Mouse (Mus musculus) kidney, embryonic 14.5 days (tissue): ENCODE measurements around the gene Tex45. TPM values are rescaled to one million over a fixed set of nuclear protein-coding genes. Genes with fewer than 3 reads are reported as not detected.

ENCODE experiments used
- ATAC-seq: fragments of 200-750 bp; cut with Nextera tagmentation; 2 replicates; pipeline ENCODE4 v1.8.0; 2017; ENCODE audit warnings: moderate number of reproducible peaks, mild to moderate bottlenecking, moderate TSS enrichment, moderate library complexity; ENCODE audit not compliant: low FRiP score, low TSS enrichment
- H3K27ac ChIP-seq: fragments of 300-500 bp; sonication (generic); 2 replicates; pipeline ENCODE4 v1.5.1; 2014; ENCODE audit warnings: low read depth, mild to moderate bottlenecking, low read length, moderate library complexity, mixed read lengths
- H3K27me3 ChIP-seq: fragments of 300-500 bp; sonication (generic); 2 replicates; pipeline ENCODE4 v1.6.1; 2014; ENCODE audit warnings: mild to moderate bottlenecking, low read length; ENCODE audit not compliant: control insufficient read depth, insufficient read depth
- H3K36me3 ChIP-seq: fragments of 300-500 bp; sonication (generic); 2 replicates; pipeline ENCODE4 v1.6.1; 2014; ENCODE audit warnings: low read length, mixed read lengths; ENCODE audit not compliant: control insufficient read depth, insufficient read depth
- H3K4me1 ChIP-seq: fragments of 300-500 bp; sonication (generic); 2 replicates; pipeline ENCODE4 v1.6.1; 2014; ENCODE audit warnings: low read length, mixed read lengths; ENCODE audit not compliant: control insufficient read depth, insufficient read depth
- H3K4me2 ChIP-seq: fragments of 300-500 bp; sonication (generic); replicated peaks from 2 replicates; pipeline ENCODE4 v1.6.1; 2014; ENCODE audit warnings: low read depth, mild to moderate bottlenecking, low read length
- H3K4me3 ChIP-seq: fragments of 300-500 bp; sonication (generic); 2 replicates; pipeline ENCODE4 v1.5.1; 2014; ENCODE audit warnings: mild to moderate bottlenecking, low read length
- H3K9ac ChIP-seq: fragments of 300-500 bp; sonication (generic); 2 replicates; pipeline ENCODE4 v1.6.1; 2014; ENCODE audit warnings: low read depth, mild to moderate bottlenecking, low read length, moderate library complexity
- H3K9me3 ChIP-seq: fragments of 300-500 bp; sonication (generic); 2 replicates; pipeline ENCODE4 v1.6.1; 2016; ENCODE audit warnings: low read length; ENCODE audit not compliant: control insufficient read depth
- WGBS: fragments of 180-500 bp; shearing (Covaris S2); extraction: QIAGEN DNeasy Blood & Tissue Kit; methylation state at CpG from one replicate; pipeline ENCODE4 v1.1.7; 2014; 5-methylcytosine and 5-hydroxymethylcytosine counted together
- polyA plus RNA-seq: library from polyadenylated mRNA; unstranded; fragments of >200 nt; fragmentation: Nextera tagmentation; extraction: Ambion mirVana; gene quantifications from 2 replicates; pipeline ENCODE4 v1.2.1, GENCODE M21; 2014

Tex45 gene
- polyA plus RNA-seq, 1 experiment from 2014 or later, result not detected

GRCm38 (mm10) chr8:3475715-3476429, 5.2 kb downstream of the Tex45 start:
- Histone ChIP-seq H3K4me3 (peak overlapping the region; percentile 26), H3K27me3 (no peaks in the 10 kb centered on the region), H3K4me2 (peak overlapping the region; percentile 43), H3K27ac (no peak overlapping the region), H3K9ac (no peak overlapping the region), H3K36me3 (no peaks in the 10 kb centered on the region), H3K9me3 (no peaks in the 10 kb centered on the region), H3K4me1 (no peaks in the 10 kb centered on the region)
- ATAC-seq, result no peak
- WGBS, result 29% methylated on average over 37 of the region's 37 CpGs

DNA sequence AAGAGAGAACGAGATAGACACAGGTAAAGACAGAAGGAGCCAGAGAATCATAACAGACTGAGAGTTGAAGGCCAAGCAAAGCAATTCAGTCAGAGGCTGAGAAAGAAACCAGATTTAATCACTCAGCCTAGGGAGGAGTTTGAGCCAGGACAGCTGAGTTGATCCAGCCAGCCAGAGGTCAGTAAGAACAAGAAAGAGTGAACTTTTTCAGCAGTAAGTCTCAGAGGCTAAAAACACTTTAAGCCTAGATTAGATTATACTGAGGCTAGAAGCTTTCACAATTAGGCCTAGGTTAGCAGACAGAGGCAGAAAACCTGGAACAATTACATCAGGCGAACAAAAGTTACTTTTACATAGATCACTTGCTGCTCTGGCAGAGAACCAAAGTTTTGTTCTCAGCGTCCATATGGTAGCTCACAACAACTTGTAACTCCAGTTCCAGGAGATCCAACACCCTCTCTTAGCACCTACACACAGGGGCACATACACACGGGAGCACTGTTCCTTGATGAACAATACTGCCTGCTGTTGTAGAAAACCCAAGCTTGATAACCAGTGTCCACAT, 9.6 kb downstream of the Tex45 start:
- H3K9me3 ChIP-seq, result no peaks in the 10 kb centered on the region
- no peak for ATAC-seq
- no peak overlapping the region for H3K9ac ChIP-seq
- no peaks in the 10 kb centered on the region for H3K4me1 ChIP-seq
- no peak overlapping the region for H3K27ac ChIP-seq
- no peaks in the 10 kb centered on the region for H3K27me3 ChIP-seq
- no peaks in the 10 kb centered on the region for H3K36me3 ChIP-seq
- WGBS, result 50% methylated on average over 4 of the region's 4 CpGs
- H3K4me2 ChIP-seq, result no peak overlapping the region
- no peak overlapping the region for H3K4me3 ChIP-seq

GRCm38 (mm10) chr8:3481605-3482004, 10.9 kb downstream of the Tex45 start:
- no peak overlapping the region for H3K27ac ChIP-seq
- 72% methylated on average over 5 of the region's 5 CpGs for WGBS
- no peaks in the 10 kb centered on the region for H3K4me1 ChIP-seq
- no peaks in the 10 kb centered on the region for H3K36me3 ChIP-seq
- H3K9me3 ChIP-seq, result no peaks in the 10 kb centered on the region
- no peak overlapping the region for H3K9ac ChIP-seq
- no peak overlapping the region for H3K4me3 ChIP-seq
- no peaks in the 10 kb centered on the region for H3K27me3 ChIP-seq
- no peak overlapping the region for H3K4me2 ChIP-seq
- no peak for ATAC-seq

DNA sequence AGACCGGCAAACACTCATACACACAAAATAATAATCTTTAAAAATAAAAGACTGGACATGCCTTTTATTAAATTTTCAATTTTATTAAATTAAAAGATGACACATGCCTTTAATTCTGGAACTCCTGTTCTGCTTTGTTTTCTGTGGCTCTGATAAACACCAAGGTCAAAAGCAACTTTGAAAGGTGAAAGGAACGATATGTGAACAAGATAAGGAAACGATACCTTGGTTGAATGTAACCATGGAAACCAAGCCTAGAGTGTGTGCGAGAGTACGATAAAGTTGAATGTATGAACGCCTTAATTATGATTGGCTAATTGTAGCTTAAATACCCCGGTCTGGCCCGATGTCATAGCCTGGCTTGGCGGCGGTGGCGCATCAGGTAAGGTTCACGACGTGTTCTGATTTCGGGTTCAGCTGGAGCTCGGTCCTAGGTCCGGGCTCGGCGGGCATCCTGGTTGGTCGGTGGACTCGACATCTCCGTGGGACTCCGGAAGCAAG, 11.6 kb downstream of the Tex45 start:
- Histone ChIP-seq H3K4me1 (no peaks in the 10 kb centered on the region), H3K4me2 (no peak overlapping the region), H3K27me3 (no peaks in the 10 kb centered on the region), H3K27ac (no peak overlapping the region), H3K4me3 (no peak overlapping the region), H3K36me3 (no peaks in the 10 kb centered on the region), H3K9ac (no peak overlapping the region), H3K9me3 (no peaks in the 10 kb centered on the region)
- WGBS, result 90% methylated on average over 22 of the region's 22 CpGs
- no peak for ATAC-seq

GRCm38 (mm10) chr8:3483546-3483945, 12.9 kb downstream of the Tex45 start:
- no peaks in the 10 kb centered on the region for H3K27me3 ChIP-seq
- H3K4me1 ChIP-seq, result no peaks in the 10 kb centered on the region
- no peaks in the 10 kb centered on the region for H3K36me3 ChIP-seq
- H3K4me2 ChIP-seq, result no peak overlapping the region
- no peak overlapping the region for H3K4me3 ChIP-seq
- no peak for ATAC-seq
- H3K27ac ChIP-seq, result no peak overlapping the region
- H3K9ac ChIP-seq, result no peak overlapping the region
- WGBS, result 91% methylated on average over 7 of the region's 7 CpGs
- no peaks in the 10 kb centered on the region for H3K9me3 ChIP-seq

GRCm38 (mm10) chr8:3485192-3485591, 14.5 kb downstream of the Tex45 start:
- 0 out of 2 replicates have a peak, but pooled peaks have one; percentile 33 for ATAC-seq
- Histone ChIP-seq H3K9ac (no peak overlapping the region), H3K4me3 (no peak overlapping the region), H3K4me1 (no peaks in the 10 kb centered on the region), H3K27me3 (no peaks in the 10 kb centered on the region), H3K36me3 (no peaks in the 10 kb centered on the region), H3K4me2 (no peak overlapping the region), H3K9me3 (no peaks in the 10 kb centered on the region), H3K27ac (no peak overlapping the region)
- WGBS, result 23% methylated on average over 5 of the region's 5 CpGs

- under 1% methylated on average over 48 of the region's 64 CpGs for WGBS
- H3K9me3 ChIP-seq, result peaks cover 11% of the 10 kb centered on the region
- H3K27me3 ChIP-seq, result no peaks in the 10 kb centered on the region
- peak within 1 kb of the TSS; percentile 51 for H3K4me2 ChIP-seq
- H3K4me3 ChIP-seq, result peak within 1 kb of the TSS; percentile 78
- peak within 1 kb of the TSS; percentile 84 for H3K27ac ChIP-seq
- ATAC-seq, result peak; percentile 94
- peak within 1 kb of the TSS; percentile 98 for H3K9ac ChIP-seq
- peaks cover 31% of the 10 kb centered on the region for H3K36me3 ChIP-seq
- H3K4me1 ChIP-seq, result no peaks in the 10 kb centered on the region
Measured at GRCm38 (mm10) chr8:3492901-3493844, 22.5 kb downstream of the Tex45 start, which contains the start of gene Zfp358. Zfp358 (plus strand) TSS chr8:3493138.

DNA sequence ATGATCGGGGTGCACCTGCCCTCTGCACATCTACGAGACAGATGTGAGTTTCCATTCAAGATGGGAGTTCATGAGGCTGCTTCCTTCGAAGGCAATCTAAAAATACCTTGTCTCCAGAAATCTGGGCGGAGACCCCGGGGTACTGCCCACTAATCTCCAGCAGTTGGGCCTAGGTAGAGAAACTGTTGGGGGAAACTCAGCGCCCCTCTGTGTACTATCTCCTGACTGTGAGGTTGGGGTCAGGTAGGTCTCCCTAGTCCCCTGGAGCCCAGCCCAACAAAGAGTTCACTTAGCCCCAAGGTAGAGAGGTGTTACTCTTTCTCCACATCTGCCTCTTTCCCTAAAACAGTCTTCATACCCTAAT, 23.2 kb downstream of the Tex45 start:
- H3K27me3 ChIP-seq, result no peaks in the 10 kb centered on the region
- no peak overlapping the region; the same call in 1 of the 2 replicates for H3K27ac ChIP-seq
- peaks cover 31% of the 10 kb centered on the region for H3K36me3 ChIP-seq
- 40% methylated on average over 6 of the region's 6 CpGs for WGBS
- H3K9me3 ChIP-seq, result peaks cover 11% of the 10 kb centered on the region
- H3K4me3 ChIP-seq, result peak overlapping the region; percentile 78
- H3K9ac ChIP-seq, result peak overlapping the region; percentile 98
- H3K4me2 ChIP-seq, result peak overlapping the region; percentile 51
- ATAC-seq, result 0 out of 2 replicates have a peak, but pooled peaks have one; percentile 6
- H3K4me1 ChIP-seq, result no peaks in the 10 kb centered on the region
